Mouse (Mus musculus) MEL (cell line): ENCODE results near the gene Fam171a1. TPM values are rescaled to one million over a fixed set of nuclear protein-coding genes. Genes with fewer than 3 reads are reported as not detected.

Experiments used
- DNase-seq: peaks from one replicate; pipeline ENCODE4 v3.0.0; 2011; ENCODE audit warnings: low read depth, low spot score
- H3K27ac ChIP-seq: 2 replicates; pipeline ENCODE4 v1.5.1; 2012; ENCODE audit warnings: low read depth, mild to moderate bottlenecking, control low read depth, low read length, moderate library complexity; ENCODE audit not compliant: control insufficient read depth
- H3K27me3 ChIP-seq, 2 experiments: fragments of 150-350 bp in 1 of 2; sonication (generic) in 1 of 2; 2 replicates each; pipeline ENCODE4 v1.6.1; 2012; ENCODE audit warnings: low read length in 2 of 2, mild to moderate bottlenecking in 2 of 2, improper control_type of control experiment in 1 of 2, moderate library complexity in 1 of 2; ENCODE audit not compliant: insufficient read depth in 2 of 2, control insufficient read depth in 1 of 2
- H3K36me3 ChIP-seq, 2 experiments: 2 replicates each; pipeline ENCODE4 v1.6.1; 2012 to 2014; ENCODE audit warnings: low read length in 2 of 2, improper control_type of control experiment in 1 of 2, inconsistent platforms in 1 of 2, mild to moderate bottlenecking in 1 of 2; ENCODE audit not compliant: insufficient read depth in 2 of 2, control insufficient read depth in 1 of 2
- H3K4me1 ChIP-seq, 2 experiments: fragments of 150-350 bp in 1 of 2; sonication (generic) in 1 of 2; 2 replicates each; pipeline ENCODE4 v1.6.1; 2012; ENCODE audit warnings: low read length in 2 of 2, improper control_type of control experiment in 1 of 2, mild to moderate bottlenecking in 1 of 2; ENCODE audit not compliant: insufficient read depth in 2 of 2, control insufficient read depth in 1 of 2
- H3K4me3 ChIP-seq, 2 experiments: fragments of 150-350 bp in 1 of 2; sonication (generic) in 1 of 2; 2 replicates each; pipeline ENCODE4 v1.5.1; 2012; ENCODE audit warnings: low read depth in 2 of 2, low read length in 2 of 2, mild to moderate bottlenecking in 2 of 2, moderate library complexity in 2 of 2, control low read depth in 1 of 2, improper control_type of control experiment in 1 of 2; ENCODE audit not compliant: control insufficient read depth in 1 of 2, insufficient read depth in 1 of 2
- H3K79me2 ChIP-seq: 2 replicates; pipeline ENCODE4 v1.6.1; 2012; ENCODE audit warnings: mild to moderate bottlenecking, low read length, moderate library complexity; ENCODE audit not compliant: control insufficient read depth, poor library complexity, insufficient read depth
- H3K9ac ChIP-seq: 2 replicates; pipeline ENCODE4 v1.6.1; 2012; ENCODE audit warnings: low read depth, mild to moderate bottlenecking, control low read depth, low read length, moderate library complexity; ENCODE audit not compliant: control insufficient read depth, poor library complexity, severe bottlenecking
- H3K9me3 ChIP-seq: fragments of 150-350 bp; sonication (generic); replicated peaks from 2 replicates; pipeline ENCODE4 v1.6.1; 2012; ENCODE audit warnings: mild to moderate bottlenecking, low read length, improper control_type of control experiment, moderate library complexity; ENCODE audit not compliant: insufficient read depth
- ELF1 ChIP-seq: IDR thresholded peaks from 2 replicates; pipeline ENCODE4 v1.6.1; 2014; ENCODE audit warnings: low read depth, mild to moderate bottlenecking, inconsistent platforms, low read length, improper control_type of control experiment, moderate library complexity
- EP300 ChIP-seq, 2 experiments: IDR thresholded peaks; 2 replicates each; pipeline ENCODE4 v1.6.1; 2011; ENCODE audit warnings: improper control_type of control experiment in 2 of 2, low read length in 2 of 2, low read depth in 1 of 2, mild to moderate bottlenecking in 1 of 2
- HCFC1 ChIP-seq: IDR thresholded peaks from 2 replicates; pipeline ENCODE4 v1.6.1; 2012; ENCODE audit warnings: low read depth, mild to moderate bottlenecking, inconsistent platforms, low read length, improper control_type of control experiment, moderate library complexity
- KAT2A ChIP-seq: conservative IDR thresholded peaks from 2 replicates; pipeline ENCODE4 v1.6.1; 2012; ENCODE audit warnings: low read depth, low read length, improper control_type of control experiment, inconsistent platforms
- MAFK ChIP-seq: IDR thresholded peaks from 2 replicates; pipeline ENCODE4 v1.6.1; 2011; ENCODE audit warnings: low read depth, mild to moderate bottlenecking, low read length, improper control_type of control experiment, borderline replicate concordance
- MAZ ChIP-seq: IDR thresholded peaks from 2 replicates; pipeline ENCODE4 v1.6.1; 2012; ENCODE audit warnings: low read depth, mild to moderate bottlenecking, inconsistent platforms, low read length, improper control_type of control experiment
- MYC ChIP-seq: IDR thresholded peaks from 2 replicates; pipeline ENCODE4 v1.6.1; 2011; ENCODE audit warnings: low read depth, mild to moderate bottlenecking, low read length, improper control_type of control experiment, moderate library complexity
- POLR2A ChIP-seq, 2 experiments: IDR thresholded peaks; 2 replicates each; pipeline ENCODE4 v1.6.1; 2011 to 2012; ENCODE audit warnings: low read length in 2 of 2, mild to moderate bottlenecking in 2 of 2, control low read depth in 1 of 2, improper control_type of control experiment in 1 of 2, low read depth in 1 of 2, moderate library complexity in 1 of 2; ENCODE audit not compliant: control insufficient read depth in 1 of 2, insufficient read depth in 1 of 2, poor library complexity in 1 of 2
- RCOR1 ChIP-seq: IDR thresholded peaks from 2 replicates; pipeline ENCODE4 v1.6.1; 2012; ENCODE audit warnings: low read depth, mild to moderate bottlenecking, inconsistent platforms, low read length, improper control_type of control experiment
- SIN3A ChIP-seq: IDR thresholded peaks from 2 replicates; pipeline ENCODE4 v1.6.1; 2012; ENCODE audit warnings: low read length, improper control_type of control experiment, inconsistent platforms
- SMC3 ChIP-seq: IDR thresholded peaks from 2 replicates; pipeline ENCODE4 v1.6.1; 2011; ENCODE audit warnings: low read depth, low read length, improper control_type of control experiment
- TBP ChIP-seq: IDR thresholded peaks from 2 replicates; pipeline ENCODE4 v1.8.0; 2011; ENCODE audit warnings: low read depth, low read length, improper control_type of control experiment
- UBTF ChIP-seq: IDR thresholded peaks from 2 replicates; pipeline ENCODE4 v1.6.1; 2012; ENCODE audit warnings: low read depth, mild to moderate bottlenecking, inconsistent platforms, low read length, improper control_type of control experiment, moderate library complexity, borderline replicate concordance; ENCODE audit not compliant: insufficient read depth
- USF1 ChIP-seq: IDR thresholded peaks from 2 replicates; pipeline ENCODE4 v1.6.1; 2014; ENCODE audit warnings: low read depth, mild to moderate bottlenecking, inconsistent platforms, low read length, improper control_type of control experiment, moderate library complexity
- ZKSCAN1 ChIP-seq: IDR thresholded peaks from 2 replicates; pipeline ENCODE4 v1.6.1; 2012; ENCODE audit warnings: low read depth, mild to moderate bottlenecking, inconsistent platforms, low read length, improper control_type of control experiment, moderate library complexity
- ZMIZ1 ChIP-seq: IDR thresholded peaks from 2 replicates; pipeline ENCODE4 v1.6.1; 2012; ENCODE audit warnings: low read depth, mild to moderate bottlenecking, inconsistent platforms, low read length, improper control_type of control experiment, moderate library complexity
- ZNF384 ChIP-seq: IDR thresholded peaks from 2 replicates; pipeline ENCODE4 v1.6.1; 2012; ENCODE audit warnings: low read depth, mild to moderate bottlenecking, inconsistent platforms, low read length, improper control_type of control experiment
- polyA plus RNA-seq, 2 experiments: library from polyadenylated mRNA; stranded (reverse) in 1 of 2; unstranded in 1 of 2; fragments of >175 nt in 1 of 2; fragments of >200 nt in 1 of 2; gene quantifications; 2 replicates each; pipeline versions ENCODE4 v1.2.1 to v1.2.4; 2012; ENCODE audit warnings: low replicate concordance in 2 of 2, low read depth in 1 of 2; ENCODE audit not compliant: insufficient read length in 2 of 2, insufficient read depth in 1 of 2, missing spikeins in 1 of 2
- total RNA-seq: library from RNA; depleted of rRNA; stranded (reverse); fragments of 300-350 nt; gene quantifications from 2 replicates; pipeline ENCODE4 v1.2.3, GENCODE M21; 2012

Gene Fam171a1
- total and polyA plus RNA-seq, 3 experiments: not detected

- TF ChIP-seq MAZ: no peak
- no peak for TF ChIP-seq TBP
- TF ChIP-seq UBTF: no peak
- TF ChIP-seq ZMIZ1: no peak
- TF ChIP-seq USF1: no peak
- no peak for TF ChIP-seq ZKSCAN1
- no peak for TF ChIP-seq ELF1
- no peak for TF ChIP-seq MAFK
- no peak for TF ChIP-seq KAT2A
- TF ChIP-seq ZNF384: no peak
- no peak overlapping the region for H3K27ac ChIP-seq
- no peaks in the 10 kb centered on the region for H3K36me3 ChIP-seq
- no peaks in the 10 kb centered on the region for H3K27me3 ChIP-seq
- no peak for DNase-seq
- H3K9ac ChIP-seq: no peak overlapping the region
- peaks cover 0 to 4% of the 10 kb centered on the region in 2 experiments; a peak in 2 of 4 replicates for H3K4me1 ChIP-seq
- no peak overlapping the region for H3K4me3 ChIP-seq
- H3K9me3 ChIP-seq: no peaks in the 10 kb centered on the region
- H3K79me2 ChIP-seq: no peaks in the 10 kb centered on the region
Measured at GRCm38 (mm10) chr2:3158682-3159412, 44.8 kb downstream of the Fam171a1 start.

- no peak for DNase-seq
- H3K79me2 ChIP-seq: no peaks in the 10 kb centered on the region
Measured at GRCm38 (mm10) chr2:3161578-3161977, 47.6 kb downstream of the Fam171a1 start.

More at GRCm38 (mm10) chr2:3161578-3161977, 47.6 kb downstream of the Fam171a1 start:
- Histone ChIP-seq H3K4me1 (peaks cover 0 to 7% of the 10 kb centered on the region in 2 experiments; a peak in 3 of 4 replicates), H3K4me3 (no peak overlapping the region), H3K36me3 (peaks cover 0 to 3% of the 10 kb centered on the region in 2 experiments; a peak in 1 of 4 replicates), H3K9me3 (no peaks in the 10 kb centered on the region), H3K27ac (no peak overlapping the region)
- TF ChIP-seq RCOR1: no peak
- TF ChIP-seq HCFC1: no peak
- TF ChIP-seq TBP: no peak
- no peak for TF ChIP-seq MYC
- TF ChIP-seq SMC3: no peak
- TF ChIP-seq EP300 (IDR thresholded peaks at IDR 0.05; ENCODE audit: low read depth in 1 of 2, low read length in 2 of 2): no peak
- TF ChIP-seq POLR2A (IDR thresholded peaks at IDR 0.05; ENCODE audit: control insufficient read depth in 1 of 2, insufficient read depth in 1 of 2, low read depth in 1 of 2, low read length in 2 of 2, poor library complexity in 1 of 2): no peak
- no peak for TF ChIP-seq MAFK
- no peak for TF ChIP-seq SIN3A
- TF ChIP-seq, all 39 proteins: peak for 0
- H3K27me3 ChIP-seq: no peaks in the 10 kb centered on the region
- no peak overlapping the region for H3K9ac ChIP-seq
